Mouse (Mus musculus) adrenal gland, adult 8-10 months (tissue): Measurements from ENCODE around the gene Sord. TPM values are rescaled to one million over a fixed set of nuclear protein-coding genes. Genes with fewer than 3 reads are reported as not detected.
"Not testable (repeated sequence)": the region's sequence is repeated elsewhere in the genome, so short reads cannot be mapped to it uniquely, and the experiment has no call there.

ENCODE experiments used
- DNase-seq: peaks from one replicate; pipeline ENCODE4 v3.0.0; 2022
- total RNA-seq, 4 experiments: library from RNA; stranded (reverse); gene quantifications; 2 replicates each; pipeline ENCODE4 v1.2.4; 2022

Sord gene
- total RNA-seq: 100 to 1,000 TPM in 2 of 4 experiments, 10 to 100 TPM in 2; 83.1 to 149 (median 112) TPM

DNA sequence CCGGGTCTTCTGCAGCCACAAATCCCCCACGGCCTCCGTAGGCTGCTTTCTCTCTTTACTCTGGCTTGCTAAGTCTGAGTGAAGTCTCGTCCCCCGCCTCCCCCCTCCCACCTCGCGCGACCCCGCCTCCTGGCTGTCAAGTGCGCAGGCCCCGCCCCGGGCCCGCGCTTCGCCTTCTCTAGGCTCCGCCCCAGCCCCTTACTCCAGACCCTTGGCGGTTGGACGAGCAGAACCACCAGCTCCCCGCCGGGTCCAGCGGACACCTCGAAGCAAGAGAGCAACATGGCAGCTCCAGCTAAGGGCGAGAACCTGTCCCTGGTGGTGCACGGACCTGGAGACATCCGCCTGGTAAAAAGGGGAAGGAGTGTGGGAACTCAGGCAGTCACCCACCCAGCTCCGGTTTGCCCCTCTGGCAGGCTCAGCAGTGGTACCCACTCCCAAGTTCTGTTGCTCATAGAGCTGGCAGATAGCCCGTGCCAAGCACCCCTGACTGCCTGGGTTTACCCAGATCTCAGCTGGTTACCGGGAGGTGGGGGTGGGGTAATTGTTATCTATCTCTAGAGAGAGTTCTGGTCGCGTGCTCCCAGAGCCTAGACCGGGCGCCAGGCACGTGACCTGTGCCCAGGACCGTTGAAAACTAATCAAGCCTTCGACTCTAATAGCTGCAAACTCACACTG, at the start of gene Sord:
Sord (plus strand) TSS at position 139 of the 678 bp plus-strand sequence.
- DNase-seq: peak; percentile 70

DNA sequence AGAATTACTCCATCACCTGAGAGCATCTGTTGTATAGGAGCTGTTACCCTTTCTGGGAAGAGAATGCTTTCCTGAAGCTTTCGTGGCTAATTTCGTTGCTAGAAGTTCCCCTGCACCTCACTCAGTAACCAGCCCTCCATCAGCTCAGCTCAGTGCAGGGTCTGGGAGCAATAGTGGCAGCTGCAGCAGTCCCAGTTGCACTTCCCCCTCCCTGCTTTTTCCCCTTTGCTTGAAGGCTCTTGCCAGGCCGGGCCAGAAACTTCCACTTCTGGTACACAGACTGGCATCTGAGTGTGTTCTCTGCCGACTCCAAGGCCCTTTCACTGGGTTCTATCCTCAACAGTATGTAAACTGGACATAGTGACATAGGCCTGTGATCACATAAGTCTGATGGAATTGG, 49.5 kb upstream of the Sord start:
- no peak for DNase-seq

DNA sequence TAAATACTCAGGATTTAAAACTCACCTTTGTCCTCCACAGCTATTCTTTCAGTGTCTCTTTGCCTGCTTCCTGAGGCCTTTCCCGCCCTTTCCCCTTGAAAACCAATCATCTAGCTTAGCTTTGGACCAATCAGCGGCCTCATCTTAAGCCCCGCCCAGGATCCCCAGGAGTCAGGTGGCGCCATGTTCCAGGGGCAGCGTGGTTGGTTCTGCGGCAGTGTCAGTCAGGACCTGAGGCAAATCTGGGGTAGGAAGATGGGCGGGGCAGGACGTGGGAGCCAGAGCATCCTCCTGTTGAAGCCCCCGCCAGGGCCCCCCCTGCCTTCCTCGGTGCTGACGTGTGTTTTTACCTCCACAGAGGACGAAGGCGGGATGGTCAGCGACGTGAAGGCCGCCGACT, 48.4 kb upstream of the Sord start, which contains the start of the genes Patl2 and Terb2:
Patl2 (minus strand) TSS at position 84 of the 400 bp plus-strand sequence.
Terb2 (plus strand) TSS at position 167 of the 400 bp plus-strand sequence.
- DNase-seq: no peak

DNA sequence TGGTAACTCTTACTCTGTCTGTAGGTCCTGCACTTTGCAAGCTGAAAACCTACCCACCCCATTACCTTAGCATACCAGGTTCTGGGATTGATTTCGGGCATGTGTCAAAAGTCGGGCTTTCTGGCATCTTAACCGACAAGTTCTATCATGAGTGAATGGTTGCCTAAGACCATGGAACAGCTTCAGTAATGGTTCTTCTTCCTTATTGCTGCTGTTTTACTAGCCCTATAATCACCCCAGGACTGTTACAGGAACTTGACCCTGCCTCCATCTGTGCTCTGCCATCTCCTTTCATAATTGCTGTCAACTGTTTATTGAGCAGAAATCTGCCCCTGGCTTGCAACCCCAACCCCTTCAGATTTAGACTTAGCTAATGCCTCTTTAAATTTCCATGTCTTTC, 47.8 kb upstream of the Sord start:
- no peak for DNase-seq

DNA sequence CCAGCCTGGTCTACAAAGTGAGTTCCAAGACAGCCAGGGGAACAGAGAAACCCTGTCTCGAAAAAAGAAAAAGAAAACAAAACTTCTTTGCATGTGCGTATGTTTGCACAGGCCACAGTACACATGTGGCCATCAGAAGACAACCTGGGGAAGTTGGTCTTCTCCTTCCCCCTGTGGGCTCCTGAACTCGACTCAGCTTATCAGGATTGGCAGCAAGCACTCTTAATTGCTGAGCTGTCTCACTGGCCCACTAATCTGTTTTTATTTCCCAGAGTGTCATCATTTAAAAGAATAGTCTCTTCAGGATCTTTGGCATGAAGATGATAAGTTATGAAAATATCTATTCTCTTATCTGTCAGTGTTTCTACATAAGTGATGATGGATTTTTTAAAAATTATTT, 42.7 kb upstream of the Sord start:
- no peak for DNase-seq

DNA sequence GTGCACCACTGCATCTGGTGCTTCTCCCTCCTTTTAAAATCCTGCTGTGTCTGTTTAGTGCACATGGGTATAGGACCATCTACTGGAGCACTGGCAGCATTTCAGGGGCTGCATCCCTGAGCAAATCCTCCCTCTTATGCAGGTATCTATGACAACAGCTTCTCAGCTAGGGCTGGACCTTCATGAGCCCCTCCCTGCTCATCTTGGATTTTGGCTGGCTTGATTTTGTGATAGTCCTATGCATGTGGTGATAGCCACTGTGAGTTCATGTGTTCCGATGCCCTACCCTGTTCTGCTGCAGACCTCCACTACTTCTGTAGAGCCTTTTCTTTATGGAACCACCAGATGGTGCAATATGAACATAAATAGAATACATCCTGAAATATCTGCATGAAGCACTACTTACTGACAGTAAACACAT, 40.0 kb upstream of the Sord start:
- no peak for DNase-seq

DNA sequence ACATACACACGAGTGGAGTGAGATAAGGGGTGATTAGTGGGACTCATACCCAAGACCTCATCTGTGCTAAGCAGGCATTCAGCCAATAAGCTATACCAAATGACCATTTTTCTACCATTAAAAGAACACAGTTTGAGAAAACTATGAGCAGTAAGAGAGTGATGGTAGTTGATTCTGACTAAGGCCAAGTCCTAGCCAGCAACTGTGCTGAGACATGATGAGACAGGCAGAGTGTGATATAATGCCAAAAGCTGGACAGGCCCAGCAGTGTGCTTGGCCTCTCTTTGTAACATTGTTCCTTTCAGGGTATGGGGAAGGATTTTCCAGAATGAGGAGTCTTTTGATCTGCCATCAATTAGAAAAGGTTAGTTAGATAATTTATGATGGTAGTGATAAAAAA, 33.0 kb upstream of the Sord start:
- peak; percentile 28 for DNase-seq

DNA sequence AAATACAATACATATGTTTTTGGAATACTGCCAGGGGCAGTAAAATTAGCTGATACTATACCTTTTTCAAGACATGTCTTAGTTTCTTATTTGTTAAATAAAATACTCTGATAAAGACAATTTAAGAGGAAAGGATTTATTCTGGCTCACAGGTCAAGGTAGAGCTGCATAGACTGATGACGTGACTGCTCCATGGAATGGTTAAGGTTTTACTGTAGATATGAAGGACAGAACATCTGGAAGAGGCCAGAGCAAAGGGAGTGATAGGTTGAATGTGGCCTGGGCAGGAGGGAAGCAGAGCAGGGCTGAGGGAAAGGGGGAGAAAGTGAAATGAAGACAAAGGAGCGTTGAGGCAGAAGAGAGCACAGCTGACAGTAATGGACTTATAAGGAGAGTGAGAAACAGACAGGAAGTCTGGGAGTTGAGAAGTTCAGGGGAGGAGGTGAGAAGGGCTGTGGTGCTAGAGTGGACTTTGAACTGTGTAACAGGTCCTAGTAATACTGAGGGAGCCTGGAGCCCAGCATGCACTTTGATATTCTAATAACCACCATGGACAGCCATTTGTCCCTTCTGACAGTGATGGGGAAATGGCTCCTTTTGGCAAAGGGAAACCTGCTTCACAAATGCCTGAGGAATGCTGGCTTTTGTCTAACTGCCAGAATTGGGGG, 28.0 kb upstream of the Sord start:
- DNase-seq: no peak

DNA sequence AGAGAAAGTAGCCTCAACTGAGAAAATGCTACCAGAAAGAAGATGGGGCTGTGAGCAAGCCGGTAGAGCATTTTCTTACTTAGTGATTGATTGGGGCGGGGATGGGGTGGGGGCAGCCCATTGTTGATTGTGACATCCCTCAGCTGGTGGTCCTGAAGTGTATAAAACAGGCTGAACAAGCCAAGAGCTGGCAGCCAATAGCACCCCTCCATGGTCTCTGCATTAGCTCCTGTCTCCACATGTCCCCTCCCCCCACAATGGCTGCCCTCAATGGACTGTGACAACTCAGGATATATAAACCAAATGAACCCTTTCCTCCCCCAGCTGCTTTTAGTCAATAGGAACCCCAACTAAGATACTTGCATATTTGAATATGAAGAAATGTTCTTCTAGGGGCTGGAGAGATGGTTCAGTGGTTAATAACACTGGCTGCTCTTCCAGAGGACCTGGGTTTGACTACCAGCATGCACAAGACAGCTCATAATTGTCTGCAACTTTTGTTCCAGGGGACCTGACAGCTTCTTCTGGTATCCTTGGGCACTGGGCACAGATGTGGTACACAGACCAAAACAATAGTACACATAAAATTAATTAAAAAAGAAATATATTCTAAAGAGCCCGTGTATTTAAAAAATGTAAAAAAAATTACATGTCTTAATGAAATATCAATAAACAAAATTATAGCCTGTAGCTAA, 23.9 kb upstream of the Sord start:
- no peak for DNase-seq

DNA sequence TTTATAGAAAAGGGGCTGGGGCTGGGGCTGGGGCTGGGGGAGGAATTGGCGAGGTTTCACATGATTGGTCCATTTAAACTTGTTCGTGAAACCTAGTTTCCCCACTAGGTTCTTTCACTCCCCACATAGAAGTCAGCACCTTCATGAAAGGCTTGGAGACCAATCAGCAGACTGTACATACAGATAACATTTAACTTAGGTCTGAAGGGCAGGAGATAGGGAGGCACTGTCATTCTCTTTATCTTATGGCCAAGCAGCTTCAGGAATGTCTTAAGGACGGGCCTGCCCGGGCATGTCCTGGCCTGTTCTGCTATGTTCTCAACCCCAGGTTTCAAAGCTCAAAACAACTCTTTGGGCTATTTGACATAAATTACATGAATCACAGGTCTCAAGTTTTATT, 17.5 kb upstream of the Sord start:
- DNase-seq: not testable (repeated sequence)

DNA sequence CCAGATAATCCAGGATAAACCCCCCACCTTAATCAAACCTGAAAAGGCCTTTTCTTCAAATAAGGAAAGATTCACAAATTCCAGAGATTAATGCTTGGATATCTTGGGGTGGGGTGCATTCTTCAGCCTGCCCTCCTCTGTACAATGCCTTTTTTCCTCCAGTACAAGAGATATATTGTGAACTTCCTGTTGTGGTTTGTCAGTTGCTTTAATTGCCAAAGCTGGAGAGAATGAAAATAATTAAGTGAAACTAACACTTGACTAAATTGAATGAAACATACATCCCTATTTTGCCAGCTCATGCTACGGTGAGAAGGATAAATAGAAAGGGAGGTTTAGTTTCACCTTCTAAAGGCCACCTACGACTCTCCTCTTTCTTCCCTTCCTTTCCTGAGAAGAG, 16.3 kb upstream of the Sord start:
- no peak for DNase-seq

DNA sequence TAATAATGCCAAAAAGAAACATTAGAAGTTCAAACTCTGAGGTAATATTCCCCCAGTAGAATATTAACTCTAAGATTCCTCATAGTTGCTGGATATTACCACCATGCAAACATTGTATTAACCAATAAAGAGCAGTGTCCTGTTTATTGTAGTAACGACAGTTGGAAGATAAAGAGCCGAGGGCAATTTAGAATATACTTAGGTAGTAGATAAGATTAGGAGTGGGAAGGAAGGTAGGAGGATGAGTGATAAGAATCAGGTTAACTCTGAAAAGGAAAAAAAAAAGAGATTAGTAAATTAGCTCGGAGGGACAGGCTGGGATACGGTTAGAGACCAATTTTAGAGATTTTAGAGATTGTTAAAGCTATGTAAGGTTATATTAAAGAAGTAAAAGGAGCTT, 13.2 kb upstream of the Sord start:
- DNase-seq: no peak

DNA sequence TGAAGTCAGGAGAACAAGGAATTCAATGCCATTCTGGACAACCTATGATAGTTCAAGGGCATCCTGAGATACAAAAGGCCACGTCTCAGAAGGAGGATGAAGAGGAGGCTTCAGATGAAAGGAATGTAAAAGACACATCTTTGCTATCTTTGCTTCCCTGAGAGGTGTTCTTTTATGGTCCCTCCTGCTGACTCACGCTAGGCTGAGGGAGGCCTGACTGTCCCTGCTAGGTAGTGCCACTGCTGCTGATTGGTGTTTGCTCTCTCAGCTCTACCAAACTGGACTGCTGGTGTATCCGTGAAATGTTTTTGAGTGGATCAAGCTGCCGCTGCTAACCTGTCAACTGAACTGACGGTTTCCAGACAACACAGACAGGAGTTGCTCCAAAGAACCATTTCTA, 12.8 kb upstream of the Sord start:
- no peak for DNase-seq

DNA sequence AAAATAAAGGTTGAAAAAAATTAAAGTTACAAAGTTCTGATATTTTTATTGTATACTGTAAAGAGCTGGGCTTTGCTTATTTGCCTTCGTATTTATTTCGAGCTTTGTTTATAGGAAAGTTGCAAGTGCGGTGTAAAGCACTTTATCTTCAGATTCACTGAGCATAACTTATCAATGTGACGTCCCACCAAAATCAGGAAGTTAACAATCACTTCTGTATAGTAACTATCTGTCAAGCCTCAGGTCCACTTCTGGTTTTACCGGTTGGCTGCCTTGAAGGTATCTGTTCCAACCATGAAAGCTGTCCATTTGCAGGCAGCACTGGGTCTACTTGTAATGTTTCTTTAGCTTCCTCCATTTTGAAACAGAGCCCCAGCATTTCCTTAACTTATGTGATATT, 12.3 kb upstream of the Sord start:
- no peak for DNase-seq

DNA sequence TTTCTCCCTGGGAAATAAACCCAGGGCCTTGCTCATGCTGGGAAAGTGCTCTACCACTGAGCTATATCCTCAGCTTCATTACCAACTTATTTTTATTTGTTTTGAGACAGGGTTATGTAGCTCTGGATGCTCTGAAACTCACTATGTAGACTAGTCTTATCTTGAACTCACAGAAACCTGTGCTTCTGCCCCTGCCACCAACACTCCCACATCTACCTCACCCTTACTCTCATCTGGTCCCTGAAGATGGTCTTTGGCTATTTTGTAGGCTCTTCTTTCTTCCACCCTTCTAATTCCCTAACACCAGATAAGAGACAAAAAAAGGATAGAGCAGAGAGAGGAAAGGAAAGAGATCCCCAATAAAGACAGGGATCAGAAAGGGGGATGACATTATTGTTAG, 10.9 kb upstream of the Sord start:
- no peak for DNase-seq

DNA sequence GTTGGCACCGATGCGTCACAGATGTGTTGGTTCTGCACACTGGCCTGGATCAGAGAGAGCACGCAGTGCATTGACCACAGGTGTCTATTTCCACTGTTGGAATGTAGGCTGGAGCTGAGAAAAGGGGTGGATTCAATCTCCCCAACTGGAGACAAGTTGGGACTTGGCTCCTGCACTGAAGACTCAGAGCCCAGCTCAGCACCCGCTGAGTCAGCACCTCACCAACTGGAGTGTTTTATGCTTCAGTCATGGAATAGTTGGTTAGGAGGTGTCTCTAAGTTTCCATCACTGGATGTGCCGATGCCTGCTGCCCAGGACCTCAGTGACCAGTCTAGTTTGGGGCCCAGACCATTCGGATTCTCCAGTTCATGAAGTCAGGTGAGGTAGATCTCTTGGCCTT, 4.2 kb upstream of the Sord start:
- no peak for DNase-seq

DNA sequence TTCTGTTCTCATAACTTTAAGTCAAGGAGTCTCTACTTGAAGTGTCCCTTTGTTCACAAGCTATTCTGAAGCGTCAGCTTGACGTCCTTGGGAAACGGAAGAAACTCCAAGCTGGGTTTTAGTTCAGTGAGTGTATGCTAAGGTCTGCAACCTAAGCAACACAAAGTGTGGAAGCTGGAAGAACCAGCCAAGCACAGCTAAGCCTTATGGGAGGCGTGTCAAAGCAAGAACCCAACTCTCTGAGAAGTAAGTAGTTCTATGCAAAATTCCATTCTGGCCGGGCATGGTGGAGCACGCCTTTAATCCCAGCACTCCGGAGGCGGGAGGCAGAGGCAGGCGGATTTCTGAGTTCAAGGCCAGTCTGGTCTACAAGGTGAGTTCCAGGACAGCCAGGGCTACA, 2.9 kb upstream of the Sord start:
- DNase-seq: no peak

DNA sequence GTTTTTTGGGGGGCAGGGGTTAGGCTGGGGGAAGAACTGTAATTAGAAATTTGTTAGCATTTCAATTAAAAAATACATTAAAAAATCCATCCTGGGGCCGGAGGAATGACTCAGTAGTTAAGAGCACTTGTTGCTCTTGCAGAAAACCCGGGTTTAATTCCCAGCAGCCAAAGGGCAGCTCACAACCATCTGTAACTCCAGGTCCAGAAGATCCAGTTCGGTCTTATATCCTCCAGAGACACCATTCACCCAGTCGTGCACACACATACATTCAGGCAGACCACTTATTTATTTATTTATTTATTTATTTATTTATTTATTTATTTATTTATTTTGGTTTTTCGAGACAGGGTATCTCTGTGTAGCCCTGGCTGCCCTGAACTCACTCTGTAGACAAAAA, 1.2 kb upstream of the Sord start:
- DNase-seq: no peak

DNA sequence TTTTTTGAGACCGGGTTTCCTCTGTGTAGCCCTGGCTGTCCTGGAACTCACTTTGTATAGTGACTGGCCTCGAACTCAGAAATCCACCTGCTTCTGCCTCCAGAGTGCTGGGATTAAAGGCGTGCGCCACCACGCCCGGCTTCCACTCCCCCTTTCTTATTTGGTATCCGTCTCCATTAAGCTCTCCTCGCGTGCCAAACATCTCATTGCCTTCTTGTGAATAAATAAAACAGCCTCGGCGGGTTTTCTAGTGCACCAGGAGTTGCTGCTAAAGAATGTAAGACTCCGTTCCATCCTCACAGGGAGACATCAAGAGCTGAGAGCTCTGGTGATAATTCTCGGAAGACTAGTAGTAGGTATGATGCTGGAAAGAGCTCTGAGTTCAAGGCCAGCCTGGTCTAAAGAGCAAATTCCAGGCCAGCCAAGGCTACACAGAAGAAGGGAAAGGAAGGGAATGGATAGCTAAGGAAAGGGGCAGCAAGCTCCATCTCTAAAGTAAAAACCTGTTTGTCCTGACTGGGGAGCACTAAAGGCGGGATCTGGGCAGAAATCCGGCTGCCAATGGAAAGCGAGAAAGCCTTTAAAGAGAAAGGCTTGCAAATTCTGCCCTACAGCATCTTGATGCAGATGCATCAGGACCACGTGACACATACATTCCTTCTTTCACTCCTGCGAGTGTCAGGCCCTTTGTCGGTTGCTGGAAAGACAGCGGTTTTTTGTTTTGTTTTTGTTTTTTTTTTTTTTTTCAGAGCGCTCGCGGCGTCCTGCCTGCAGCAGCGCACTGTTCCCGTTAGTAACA, 591 bp upstream of the Sord start:
- peak; percentile 17 for DNase-seq

DNA sequence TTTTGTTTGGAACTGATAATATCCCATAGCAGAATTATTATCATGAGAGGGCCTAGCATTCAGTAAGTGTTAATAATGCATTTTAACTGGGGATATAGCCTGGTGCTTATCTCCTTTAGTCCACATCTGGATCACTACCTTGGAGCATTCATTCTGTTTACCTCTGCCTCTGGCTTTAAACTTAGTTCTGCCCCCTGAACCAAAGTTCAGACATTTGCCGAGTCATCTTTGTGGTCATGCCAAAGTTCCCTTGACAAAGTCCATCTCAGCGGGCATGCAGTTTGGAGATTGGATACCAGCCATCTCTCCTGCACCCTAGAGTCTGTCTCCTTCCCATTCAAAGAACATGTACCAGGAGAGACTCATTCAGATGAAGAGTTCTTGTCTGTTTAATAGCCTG, 876 bp downstream of the Sord start:
- DNase-seq: no peak

DNA sequence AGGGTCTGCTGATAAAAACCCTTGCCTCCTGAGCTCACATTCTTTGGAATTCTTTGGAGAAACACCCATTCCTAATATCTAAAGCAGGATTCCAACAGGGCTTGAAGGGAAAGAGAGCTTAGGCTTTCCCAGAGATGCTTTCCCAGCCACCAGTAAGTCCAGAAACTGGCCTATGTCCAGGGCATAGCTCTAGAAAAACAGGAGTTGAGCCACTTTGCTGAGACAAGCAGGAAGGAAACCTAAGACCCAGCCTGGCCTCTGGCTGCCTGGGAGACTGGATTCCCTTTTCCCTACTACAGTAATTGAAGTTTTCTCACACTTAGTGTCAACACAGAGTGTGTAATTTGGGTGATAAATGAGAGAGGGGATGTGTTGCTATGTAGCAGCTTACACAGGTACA, 1.8 kb downstream of the Sord start:
- no peak for DNase-seq

DNA sequence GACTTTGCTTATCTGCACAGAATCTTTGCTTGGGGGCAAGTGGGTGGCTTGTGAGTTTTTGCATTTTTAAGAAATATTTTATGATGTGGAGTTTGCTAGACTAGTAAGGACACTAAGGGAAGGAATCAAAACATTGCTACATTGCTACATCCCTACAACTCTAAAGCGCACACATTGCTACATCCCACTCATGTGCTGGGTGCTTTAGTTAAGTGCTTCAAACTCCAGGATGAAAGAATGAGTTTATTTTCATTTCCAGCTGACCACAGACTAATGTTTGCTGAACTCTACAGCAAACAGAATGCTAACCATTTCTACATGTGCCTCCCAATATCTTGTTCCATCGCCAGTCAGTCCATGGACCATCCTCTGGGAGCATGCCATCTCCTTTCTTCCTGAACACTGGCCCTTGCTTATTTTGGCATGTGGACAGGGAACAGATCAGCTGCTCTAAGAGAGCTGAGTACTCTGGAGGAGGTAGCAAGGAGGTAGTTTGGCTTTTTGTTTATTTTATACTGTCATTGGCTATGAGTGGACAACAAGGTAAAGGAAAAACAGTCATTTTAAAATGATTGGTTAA, 3.4 kb downstream of the Sord start:
- no peak for DNase-seq

DNA sequence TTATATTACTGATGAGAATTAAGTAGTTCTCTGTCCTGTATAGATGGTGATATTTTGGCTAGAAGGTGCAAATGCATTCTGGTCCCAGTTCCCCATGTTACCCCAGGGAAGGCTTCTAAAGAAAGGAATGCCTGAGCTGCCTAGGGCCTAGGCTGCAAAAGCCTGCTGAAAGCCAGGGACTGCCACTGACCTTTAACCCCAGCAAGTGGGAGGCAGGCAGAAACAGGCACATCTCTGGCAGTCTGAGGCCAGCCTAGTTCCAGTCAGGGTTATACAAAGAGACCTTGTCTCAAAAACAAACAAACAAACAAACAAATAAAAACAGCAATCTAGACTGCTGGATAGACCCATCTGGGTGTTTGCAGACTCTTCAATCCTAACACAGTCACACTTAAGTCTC, 6.2 kb downstream of the Sord start:
- no peak for DNase-seq
